Comparison of ENCODE assay signal across 14 mouse cellular contexts in genomic region chr1:135181275-135181674, GRCm38 (mm10). TPM values are rescaled to one million over a fixed set of nuclear protein-coding genes. Genes with fewer than 3 reads are reported as not detected.
"Had no signal": no experiment of that assay in that cellular context is flagged by ENCODE, and none has a peak within 500 bp of the region (broad histone marks: within the 10 kb centered on the region; RNA-seq: fewer than 3 reads in every experiment).

No protein-coding gene starts in this region.

- H3K27me3 ChIP-seq: midbrain, embryonic 13.5 days had no signal

- H3K4me3 ChIP-seq: left cerebral cortex, adult 2 months; limb, embryonic 10.5 days; liver, embryonic 15.5 days; midbrain, embryonic 13.5 days had no signal

- H3K4me2 ChIP-seq: liver, embryonic 11.5 days; liver, embryonic 15.5 days; midbrain, embryonic 13.5 days had no signal

- H3K9ac ChIP-seq: liver, embryonic 15.5 days; midbrain, embryonic 13.5 days had no signal

- H3K36me3 ChIP-seq: limb, embryonic 10.5 days; liver, embryonic 15.5 days; midbrain, embryonic 13.5 days had no signal

- H3K9me3 ChIP-seq: limb, embryonic 10.5 days; liver, embryonic 15.5 days; midbrain, embryonic 13.5 days had no signal

- DNase-seq: lung, adult 2 months; lung, postnatal 36 days; right cerebral cortex, adult 18-20 months; right cerebral cortex, postnatal 25 days; thymus, postnatal 4 days had no signal

- ATAC-seq: lung, postnatal 0 days; midbrain, embryonic 13.5 days had no signal

- H3K27ac ChIP-seq: left cerebral cortex, adult 2 months; limb, embryonic 10.5 days; liver, embryonic 15.5 days; midbrain, embryonic 13.5 days had no signal

RNA-seq across cellular contexts. Expression of gene Gpr37l1, which starts 13.8 kb away (rescaled TPM):
- total RNA-seq: megakaryocyte progenitor cell, adult 5-6 weeks; monocyte, adult 5-6 weeks had no signal
- polyA plus RNA-seq: kidney, embryonic 14.5 days; limb, embryonic 10.5 days; liver, embryonic 11.5 days; liver, embryonic 15.5 days had no signal
